Mouse (Mus musculus) liver, embryonic 14.5 days (tissue): Measurements from ENCODE around the gene Alkal2. TPM values are rescaled to one million over a fixed set of nuclear protein-coding genes. Genes with fewer than 3 reads are reported as not detected.
A peak's percentile ranks its signal among the peaks of the same experiment; 100 is the strongest.

Experiments
- ATAC-seq: fragments of 200-750 bp; cut with Nextera tagmentation; 2 replicates; pipeline ENCODE4 v1.8.0; 2017; ENCODE audit warnings: moderate number of reproducible peaks, mild to moderate bottlenecking, moderate library complexity; ENCODE audit not compliant: insufficient read depth
- DNase-seq, 3 experiments: peaks; one replicate each; pipeline ENCODE4 v3.0.0-alpha.2; 2012 to 2013; ENCODE audit warnings: low read depth in 3 of 3, low spot score in 3 of 3
- H3K27ac ChIP-seq: fragments of 300-500 bp; sonication (generic); 2 replicates; pipeline ENCODE4 v1.5.1; 2014; ENCODE audit warnings: moderate library complexity, mild to moderate bottlenecking, control low read depth, inconsistent platforms
- H3K27me3 ChIP-seq: fragments of 300-500 bp; sonication (generic); 2 replicates; pipeline ENCODE4 v1.6.1; 2014; ENCODE audit warnings: mild to moderate bottlenecking, low read length, moderate library complexity; ENCODE audit not compliant: control insufficient read depth, insufficient read depth
- H3K36me3 ChIP-seq: fragments of 300-500 bp; sonication (generic); replicated peaks from 2 replicates; pipeline ENCODE4 v1.6.1; 2014; ENCODE audit warnings: low read depth; ENCODE audit not compliant: control insufficient read depth, insufficient read depth
- H3K4me1 ChIP-seq, 2 experiments: fragments of 200-500 bp in 1 of 2; fragments of 300-500 bp in 1 of 2; sonication (generic) in 1 of 2; replicated peaks; 2 replicates each; pipeline ENCODE4 v1.6.1; 2012 to 2014; ENCODE audit warnings: antibody characterized with exemption in 1 of 2, inconsistent platforms in 1 of 2, low read length in 1 of 2; ENCODE audit not compliant: control insufficient read depth in 2 of 2, insufficient read depth in 2 of 2
- H3K4me2 ChIP-seq: fragments of 300-500 bp; sonication (generic); 2 replicates; pipeline ENCODE4 v1.6.1; 2014; ENCODE audit warnings: low read depth, mild to moderate bottlenecking, control low read depth, moderate library complexity
- H3K4me3 ChIP-seq, 2 experiments: fragments of 200-500 bp in 1 of 2; fragments of 300-500 bp in 1 of 2; sonication (generic) in 1 of 2; 2 replicates each; pipeline ENCODE4 v1.5.1; 2012 to 2014; ENCODE audit warnings: low read depth in 2 of 2, low read length in 2 of 2, mild to moderate bottlenecking in 2 of 2, control low read depth in 1 of 2, inconsistent platforms in 1 of 2, moderate library complexity in 1 of 2; ENCODE audit not compliant: insufficient read depth in 1 of 2
- H3K9ac ChIP-seq: fragments of 300-500 bp; sonication (generic); replicated peaks from 2 replicates; pipeline ENCODE4 v1.6.1; 2014; ENCODE audit warnings: mild to moderate bottlenecking, control low read depth, moderate library complexity
- H3K9me3 ChIP-seq: fragments of 300-500 bp; sonication (generic); 2 replicates; pipeline ENCODE4 v1.6.1; 2016; ENCODE audit warnings: low read length, mixed read lengths; ENCODE audit not compliant: control insufficient read depth
- CTCF ChIP-seq: IDR thresholded peaks from 2 replicates; pipeline ENCODE4 v1.5.1; 2016; ENCODE audit warnings: antibody characterized with exemption, low read depth, control low read depth
- EP300 ChIP-seq: IDR thresholded peaks from 2 replicates; pipeline ENCODE4 v1.6.1; 2016; ENCODE audit warnings: antibody characterized with exemption, low read depth
- WGBS: fragments of 180-500 bp; shearing (Covaris S2); extraction: QIAGEN DNeasy Blood & Tissue Kit; methylation state at CpG from one replicate; pipeline ENCODE4 v1.1.7; 2014; ENCODE audit not compliant: insufficient replicate concordance; 5-methylcytosine and 5-hydroxymethylcytosine counted together
- polyA plus RNA-seq, 2 experiments: library from polyadenylated mRNA; depleted of rRNA in 1 of 2; stranded (reverse) in 1 of 2; unstranded in 1 of 2; fragments of >200 nt; fragmentation: Nextera tagmentation in 1 of 2; extraction: Ambion mirVana in 1 of 2; gene quantifications; 2 replicates each; pipeline versions ENCODE4 v1.2.1 to v1.2.3; 2012 to 2014

Gene Alkal2
- polyA plus RNA-seq, 2 experiments: not detected

- ATAC-seq: peak; percentile 28; the same call in 1 of the 2 replicates
These were observed 52.8 kb downstream of the Alkal2 start for GRCm38 (mm10) chr12:30936899-30937298.

More at GRCm38 (mm10) chr12:30936899-30937298, 52.8 kb downstream of the Alkal2 start:
- H3K36me3 ChIP-seq: peaks cover 23% of the 10 kb centered on the region
- H3K4me3 ChIP-seq: no peak overlapping the region
- 73% methylated on average over 2 of the region's 2 CpGs for WGBS
- no peaks in the 10 kb centered on the region for H3K4me1 ChIP-seq
- no peak overlapping the region for H3K4me2 ChIP-seq
- H3K27ac ChIP-seq: no peak overlapping the region
- no peak for DNase-seq
- no peak overlapping the region for H3K9ac ChIP-seq
- H3K9me3 ChIP-seq: no peaks in the 10 kb centered on the region
- no peaks in the 10 kb centered on the region for H3K27me3 ChIP-seq
- TF ChIP-seq EP300 (no peak), CTCF (no peak)

Other genes with a start within 250 kb of the Alkal2 start
- 21.0 and 43.2 TPM in 2 replicates for gene Acp1, start 27.3 kb downstream of the Alkal2 start, polyA plus RNA-seq (2012; rRNA removed)
- 349 and 368 TPM in 2 replicates for gene Acp1, start 27.3 kb downstream of the Alkal2 start, polyA plus RNA-seq (2014; fragmentation: Nextera tagmentation; extraction: Ambion mirVana)
- 11.0 and 19.4 TPM in 2 replicates for gene Sh3yl1, start 27.3 kb downstream of the Alkal2 start, polyA plus RNA-seq (2012; rRNA removed)
- gene Sh3yl1, start 27.3 kb downstream of the Alkal2 start, polyA plus RNA-seq (2014; fragmentation: Nextera tagmentation; extraction: Ambion mirVana): 31.3 and 37.4 TPM in 2 replicates
- 0.79 and 1.0 TPM in 2 replicates for gene Fam110c, start 189.5 kb downstream of the Alkal2 start, polyA plus RNA-seq (2012; rRNA removed)
- gene Fam110c, start 189.5 kb downstream of the Alkal2 start, polyA plus RNA-seq (2014; fragmentation: Nextera tagmentation; extraction: Ambion mirVana): 1.2 and 1.3 TPM in 2 replicates